Mouse (Mus musculus): Measurements from ENCODE around the gene Rtkn2. TPM values are rescaled to one million over a fixed set of nuclear protein-coding genes. Genes with fewer than 3 reads are reported as not detected.

Gene Rtkn2
- polyA plus RNA-seq, 1 experiment from 2014 or later, result 6.5 TPM

- H3K4me2 ChIP-seq, result no peak overlapping the region
- H3K27me3 ChIP-seq (ENCODE audit: control insufficient read depth, insufficient read depth, low read length), result no peaks in the 10 kb centered on the region
- H3K9me3 ChIP-seq (replicated peaks; ENCODE audit: control insufficient read depth, low read length), result no peaks in the 10 kb centered on the region
- no peak overlapping the region for H3K4me3 ChIP-seq (ENCODE audit: low read depth, low read length)
- no peak overlapping the region for H3K9ac ChIP-seq (ENCODE audit: low read depth, low read length)
- no peak for ATAC-seq (replicated peaks; ENCODE audit: insufficient number of reproducible peaks, low FRiP score, low TSS enrichment)
- WGBS (ENCODE audit: insufficient replicate concordance), result 82% methylated on average over 14 of the region's 14 CpGs
- no peaks in the 10 kb centered on the region for H3K4me1 ChIP-seq (ENCODE audit: control insufficient read depth, insufficient read depth, low read length)
- H3K36me3 ChIP-seq (ENCODE audit: control insufficient read depth, insufficient read depth, low read length), result peaks cover 3% of the 10 kb centered on the region; the same call in 1 of the 2 replicates
- no peak overlapping the region for H3K27ac ChIP-seq (ENCODE audit: low read depth, low read length)
Measured at GRCm38 (mm10) chr10:68039641-68040205, 60.4 kb downstream of the Rtkn2 start.

- Histone ChIP-seq H3K27ac (ENCODE audit: low read depth, low read length) (no peak overlapping the region), H3K4me2 (no peak overlapping the region), H3K9ac (ENCODE audit: low read depth, low read length) (no peak overlapping the region), H3K4me3 (ENCODE audit: low read depth, low read length) (no peak overlapping the region), H3K4me1 (ENCODE audit: control insufficient read depth, insufficient read depth, low read length) (no peaks in the 10 kb centered on the region), H3K36me3 (ENCODE audit: control insufficient read depth, insufficient read depth, low read length) (peaks cover 3% of the 10 kb centered on the region; the same call in 1 of the 2 replicates), H3K27me3 (ENCODE audit: control insufficient read depth, insufficient read depth, low read length) (no peaks in the 10 kb centered on the region), H3K9me3 (replicated peaks; ENCODE audit: control insufficient read depth, low read length) (no peaks in the 10 kb centered on the region)
- WGBS (ENCODE audit: insufficient replicate concordance), result 82% methylated on average over 6 of the region's 6 CpGs
- no peak for ATAC-seq (replicated peaks; ENCODE audit: insufficient number of reproducible peaks, low FRiP score, low TSS enrichment)
Measured at GRCm38 (mm10) chr10:68040394-68040793, 61.0 kb downstream of the Rtkn2 start.

- H3K9me3 ChIP-seq (replicated peaks; ENCODE audit: control insufficient read depth, low read length), result no peaks in the 10 kb centered on the region
- ATAC-seq (replicated peaks; ENCODE audit: insufficient number of reproducible peaks, low FRiP score, low TSS enrichment), result no peak
- no peak overlapping the region for H3K4me2 ChIP-seq
- no peak overlapping the region for H3K27ac ChIP-seq (ENCODE audit: low read depth, low read length)
- H3K27me3 ChIP-seq (ENCODE audit: control insufficient read depth, insufficient read depth, low read length), result no peaks in the 10 kb centered on the region
- no peaks in the 10 kb centered on the region for H3K4me1 ChIP-seq (ENCODE audit: control insufficient read depth, insufficient read depth, low read length)
- WGBS (ENCODE audit: insufficient replicate concordance), result 28% methylated on average over 6 of the region's 6 CpGs
- no peak overlapping the region for H3K4me3 ChIP-seq (ENCODE audit: low read depth, low read length)
- H3K36me3 ChIP-seq (ENCODE audit: control insufficient read depth, insufficient read depth, low read length), result no peaks in the 10 kb centered on the region
- no peak overlapping the region for H3K9ac ChIP-seq (ENCODE audit: low read depth, low read length)
Measured at GRCm38 (mm10) chr10:68043973-68044372, 64.6 kb downstream of the Rtkn2 start.

- no peaks in the 10 kb centered on the region for H3K9me3 ChIP-seq (replicated peaks; ENCODE audit: control insufficient read depth, low read length)
- no peak overlapping the region for H3K27ac ChIP-seq (ENCODE audit: low read depth, low read length)
- no peaks in the 10 kb centered on the region for H3K4me1 ChIP-seq (ENCODE audit: control insufficient read depth, insufficient read depth, low read length)
- no peaks in the 10 kb centered on the region for H3K36me3 ChIP-seq (ENCODE audit: control insufficient read depth, insufficient read depth, low read length)
- 90% methylated on average over 8 of the region's 8 CpGs for WGBS (ENCODE audit: insufficient replicate concordance)
- no peak overlapping the region for H3K9ac ChIP-seq (ENCODE audit: low read depth, low read length)
- no peaks in the 10 kb centered on the region for H3K27me3 ChIP-seq (ENCODE audit: control insufficient read depth, insufficient read depth, low read length)
- no peak overlapping the region for H3K4me2 ChIP-seq
- ATAC-seq (replicated peaks; ENCODE audit: insufficient number of reproducible peaks, low FRiP score, low TSS enrichment), result no peak
- no peak overlapping the region for H3K4me3 ChIP-seq (ENCODE audit: low read depth, low read length)
Measured at GRCm38 (mm10) chr10:68044864-68045263, 65.5 kb downstream of the Rtkn2 start.

GRCm38 (mm10) chr10:68048641-68049305, 69.4 kb downstream of the Rtkn2 start:
- no peak overlapping the region for H3K4me2 ChIP-seq
- no peak overlapping the region for H3K27ac ChIP-seq (ENCODE audit: low read depth, low read length)
- no peaks in the 10 kb centered on the region for H3K4me1 ChIP-seq (ENCODE audit: control insufficient read depth, insufficient read depth, low read length)
- H3K27me3 ChIP-seq (ENCODE audit: control insufficient read depth, insufficient read depth, low read length), result no peaks in the 10 kb centered on the region
- H3K9me3 ChIP-seq (replicated peaks; ENCODE audit: control insufficient read depth, low read length), result no peaks in the 10 kb centered on the region
- H3K4me3 ChIP-seq (ENCODE audit: low read depth, low read length), result no peak overlapping the region
- WGBS (ENCODE audit: insufficient replicate concordance), result 67% methylated on average over 8 of the region's 8 CpGs
- no peak for ATAC-seq (replicated peaks; ENCODE audit: insufficient number of reproducible peaks, low FRiP score, low TSS enrichment)
- no peaks in the 10 kb centered on the region for H3K36me3 ChIP-seq (ENCODE audit: control insufficient read depth, insufficient read depth, low read length)
- no peak overlapping the region for H3K9ac ChIP-seq (ENCODE audit: low read depth, low read length)

- Histone ChIP-seq H3K4me1 (ENCODE audit: control insufficient read depth, insufficient read depth, low read length) (no peaks in the 10 kb centered on the region), H3K4me3 (ENCODE audit: low read depth, low read length) (no peak overlapping the region), H3K9ac (ENCODE audit: low read depth, low read length) (no peak overlapping the region), H3K4me2 (no peak overlapping the region), H3K27ac (ENCODE audit: low read depth, low read length) (no peak overlapping the region), H3K27me3 (ENCODE audit: control insufficient read depth, insufficient read depth, low read length) (no peaks in the 10 kb centered on the region), H3K36me3 (ENCODE audit: control insufficient read depth, insufficient read depth, low read length) (no peaks in the 10 kb centered on the region), H3K9me3 (replicated peaks; ENCODE audit: control insufficient read depth, low read length) (no peaks in the 10 kb centered on the region)
- 85% methylated on average over 13 of the region's 13 CpGs for WGBS (ENCODE audit: insufficient replicate concordance)
- ATAC-seq (replicated peaks; ENCODE audit: insufficient number of reproducible peaks, low FRiP score, low TSS enrichment), result no peak
Measured at GRCm38 (mm10) chr10:68050882-68051281, 71.5 kb downstream of the Rtkn2 start.

GRCm38 (mm10) chr10:68051316-68051933, 72.1 kb downstream of the Rtkn2 start:
- H3K4me1 ChIP-seq (ENCODE audit: control insufficient read depth, insufficient read depth, low read length), result no peaks in the 10 kb centered on the region
- no peaks in the 10 kb centered on the region for H3K36me3 ChIP-seq (ENCODE audit: control insufficient read depth, insufficient read depth, low read length)
- no peak overlapping the region for H3K27ac ChIP-seq (ENCODE audit: low read depth, low read length)
- H3K9me3 ChIP-seq (replicated peaks; ENCODE audit: control insufficient read depth, low read length), result no peaks in the 10 kb centered on the region
- H3K9ac ChIP-seq (ENCODE audit: low read depth, low read length), result no peak overlapping the region
- no peak for ATAC-seq (replicated peaks; ENCODE audit: insufficient number of reproducible peaks, low FRiP score, low TSS enrichment)
- no peaks in the 10 kb centered on the region for H3K27me3 ChIP-seq (ENCODE audit: control insufficient read depth, insufficient read depth, low read length)
- WGBS (ENCODE audit: insufficient replicate concordance), result 86% methylated on average over 14 of the region's 14 CpGs
- H3K4me2 ChIP-seq, result no peak overlapping the region
- no peak overlapping the region for H3K4me3 ChIP-seq (ENCODE audit: low read depth, low read length)

GRCm38 (mm10) chr10:68052307-68052706, 72.9 kb downstream of the Rtkn2 start:
- H3K4me1 ChIP-seq (ENCODE audit: control insufficient read depth, insufficient read depth, low read length), result no peaks in the 10 kb centered on the region
- H3K27ac ChIP-seq (ENCODE audit: low read depth, low read length), result no peak overlapping the region
- WGBS (ENCODE audit: insufficient replicate concordance), result 82% methylated on average over 8 of the region's 8 CpGs
- no peak overlapping the region for H3K4me2 ChIP-seq
- no peak overlapping the region for H3K4me3 ChIP-seq (ENCODE audit: low read depth, low read length)
- H3K9me3 ChIP-seq (replicated peaks; ENCODE audit: control insufficient read depth, low read length), result no peaks in the 10 kb centered on the region
- no peak for ATAC-seq (replicated peaks; ENCODE audit: insufficient number of reproducible peaks, low FRiP score, low TSS enrichment)
- H3K27me3 ChIP-seq (ENCODE audit: control insufficient read depth, insufficient read depth, low read length), result no peaks in the 10 kb centered on the region
- no peaks in the 10 kb centered on the region for H3K36me3 ChIP-seq (ENCODE audit: control insufficient read depth, insufficient read depth, low read length)
- H3K9ac ChIP-seq (ENCODE audit: low read depth, low read length), result no peak overlapping the region
